Mouse (Mus musculus): ENCODE results near the gene Dnmt3a.

DNA sequence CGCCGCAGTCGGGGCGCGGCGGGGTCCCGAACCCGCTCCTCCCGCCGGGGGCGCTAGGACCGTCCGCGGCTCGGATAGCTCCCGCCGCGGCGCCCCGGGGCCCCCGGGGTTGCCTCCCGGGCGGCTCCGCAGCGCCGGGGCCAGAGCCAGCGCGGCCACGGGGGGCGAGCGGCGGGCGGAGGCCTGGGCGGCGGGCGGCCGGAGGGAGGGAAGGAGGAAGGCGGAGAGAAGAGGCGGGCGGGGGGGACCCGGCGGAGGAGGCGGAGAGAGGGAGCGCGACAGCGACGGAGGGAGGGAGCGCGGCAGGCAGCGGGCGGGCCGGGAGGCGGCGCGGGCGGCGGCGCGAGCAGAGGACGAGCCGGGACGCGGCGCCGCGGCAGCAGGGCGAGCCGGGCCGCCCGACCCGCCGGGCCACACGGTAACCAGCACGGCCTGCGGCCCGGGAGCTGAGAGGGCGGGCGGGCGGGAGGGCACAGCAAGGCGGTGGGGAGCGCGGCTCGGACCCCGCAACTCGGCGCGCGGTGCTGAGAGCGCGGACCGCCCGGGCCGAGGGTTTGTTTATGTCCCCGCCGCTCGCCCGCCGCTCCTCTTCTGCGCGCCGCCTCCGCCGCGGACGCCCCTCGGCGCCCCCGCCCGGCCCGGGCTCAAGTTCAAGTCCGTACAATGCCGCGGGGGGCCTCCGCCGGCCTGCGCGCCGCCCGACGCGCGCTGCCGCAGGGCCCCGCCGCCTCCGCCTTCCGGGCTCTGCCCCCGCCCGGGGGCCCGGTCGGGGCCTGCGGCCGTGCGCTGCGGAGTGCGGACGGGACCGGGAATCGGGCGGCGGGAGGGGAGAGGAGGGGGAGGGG lies 1.1 kb downstream of the Dnmt3a start:
- TF ChIP-seq CTCF (IDR thresholded peaks at IDR 0.05; ENCODE audit: low read depth) (no peak), EP300 (IDR thresholded peaks at IDR 0.05; ENCODE audit: low read depth) (no peak)
